Mouse (Mus musculus) cerebellum, adult 8-10 months (tissue): ENCODE measurements around the gene L3mbtl2.
A peak's percentile ranks its signal among the peaks of the same experiment; 100 is the strongest.
"Not testable (repeated sequence)": the region's sequence is repeated elsewhere in the genome, so short reads cannot be mapped to it uniquely, and the experiment has no call there.

Source experiments
- DNase-seq: peaks from one replicate; pipeline ENCODE4 v3.0.0; 2022

L3mbtl2 gene

DNA sequence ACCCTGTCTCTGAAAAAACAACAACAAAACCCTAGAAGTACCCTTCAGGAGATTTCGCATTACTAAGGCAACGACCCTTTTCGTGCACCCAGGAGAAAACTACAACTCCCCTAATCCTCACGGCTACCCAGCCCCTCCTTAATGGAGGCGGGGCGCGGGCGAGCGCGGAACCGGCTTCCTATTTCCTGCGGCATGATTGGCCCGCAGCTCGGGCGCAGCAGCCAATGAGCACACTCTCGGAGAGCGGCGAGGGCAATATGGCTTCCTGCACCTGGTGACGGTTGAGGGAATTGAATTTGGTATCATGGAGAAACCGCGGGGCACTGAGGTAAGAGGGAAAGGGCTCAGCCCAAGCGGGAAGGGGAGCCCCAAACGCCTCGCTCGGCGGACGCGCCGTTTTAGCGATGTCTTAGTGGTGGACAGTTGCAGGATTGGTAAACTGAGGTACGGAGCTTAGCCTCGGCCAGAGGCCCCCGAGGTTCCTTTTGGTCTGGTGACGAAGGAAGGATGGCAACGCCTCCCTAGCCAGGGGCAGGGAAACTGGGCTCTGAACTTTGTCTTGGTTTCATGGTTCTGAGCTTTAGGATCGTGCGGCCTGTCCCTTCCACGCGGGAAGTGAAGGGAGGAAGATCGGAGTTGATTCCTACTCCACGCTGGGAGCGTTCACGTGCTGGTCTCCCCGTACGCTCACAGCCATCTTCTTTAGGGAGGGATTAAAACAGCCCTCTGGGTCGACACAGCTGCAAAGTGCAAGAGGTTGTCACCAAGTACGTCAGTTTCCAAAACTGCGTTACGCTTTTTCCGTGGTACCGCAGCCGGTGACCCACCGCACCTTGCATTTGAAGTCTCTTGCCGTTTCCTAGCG is at the start of gene L3mbtl2:
L3mbtl2 (plus strand) TSS at position 193 of the 865 bp plus-strand sequence.
- peak; percentile 88 for DNase-seq

DNA sequence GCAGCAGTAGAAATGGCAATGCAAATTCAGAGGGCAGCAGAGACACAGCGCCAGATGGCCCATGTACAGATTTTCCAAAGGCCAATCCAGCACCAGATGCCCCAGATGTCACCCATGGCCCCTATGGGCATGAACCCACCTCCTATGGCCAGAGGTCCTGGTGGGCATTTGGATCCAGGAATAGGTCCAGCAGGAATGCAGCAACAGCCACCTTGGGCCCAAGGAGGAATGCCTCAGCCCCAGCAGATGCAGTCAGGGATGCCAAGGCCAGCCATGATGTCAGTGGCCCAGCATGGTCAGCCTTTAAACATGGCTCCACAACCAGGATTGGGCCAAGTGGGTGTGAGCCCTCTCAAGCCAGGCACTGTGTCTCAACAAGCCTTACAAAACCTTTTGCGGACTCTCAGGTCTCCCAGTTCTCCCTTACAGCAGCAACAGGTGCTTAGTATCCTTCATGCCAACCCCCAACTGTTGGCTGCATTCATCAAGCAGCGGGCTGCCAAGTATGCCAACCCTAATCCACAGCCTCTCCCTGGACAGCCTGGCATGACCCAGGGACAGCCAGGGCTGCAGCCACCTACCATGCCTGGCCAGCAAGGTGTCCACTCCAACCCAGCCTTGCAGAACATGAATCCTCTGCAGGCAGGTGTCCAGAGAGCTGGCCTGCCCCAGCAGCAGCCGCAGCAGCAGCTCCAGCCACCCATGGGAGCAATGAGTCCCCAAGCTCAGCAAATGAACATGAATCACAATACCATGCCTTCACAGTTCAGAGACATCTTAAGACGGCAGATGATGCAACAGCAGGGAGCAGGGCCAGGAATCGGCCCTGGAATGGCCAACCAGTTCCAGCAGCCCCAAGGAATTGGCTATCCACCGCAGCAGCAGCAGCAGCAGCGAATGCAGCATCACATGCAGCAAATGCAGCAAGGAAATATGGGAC is 13.9 kb upstream of the L3mbtl2 start:
- peak; percentile 52 for DNase-seq

DNA sequence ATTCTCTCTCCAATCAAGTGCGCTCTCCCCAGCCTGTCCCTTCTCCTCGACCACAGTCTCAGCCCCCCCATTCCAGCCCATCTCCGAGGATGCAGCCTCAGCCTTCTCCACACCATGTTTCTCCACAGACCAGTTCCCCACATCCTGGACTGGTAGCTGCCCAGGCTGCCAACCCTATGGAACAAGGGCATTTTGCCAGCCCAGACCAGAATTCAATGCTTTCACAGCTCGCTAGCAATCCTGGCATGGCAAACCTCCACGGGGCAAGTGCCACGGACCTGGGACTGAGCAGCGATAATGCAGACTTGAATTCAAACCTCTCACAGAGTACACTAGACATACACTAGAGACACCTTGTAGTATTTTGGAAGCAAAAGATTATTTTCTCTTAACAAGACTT is 13.1 kb upstream of the L3mbtl2 start:
- peak; percentile 75 for DNase-seq

DNA sequence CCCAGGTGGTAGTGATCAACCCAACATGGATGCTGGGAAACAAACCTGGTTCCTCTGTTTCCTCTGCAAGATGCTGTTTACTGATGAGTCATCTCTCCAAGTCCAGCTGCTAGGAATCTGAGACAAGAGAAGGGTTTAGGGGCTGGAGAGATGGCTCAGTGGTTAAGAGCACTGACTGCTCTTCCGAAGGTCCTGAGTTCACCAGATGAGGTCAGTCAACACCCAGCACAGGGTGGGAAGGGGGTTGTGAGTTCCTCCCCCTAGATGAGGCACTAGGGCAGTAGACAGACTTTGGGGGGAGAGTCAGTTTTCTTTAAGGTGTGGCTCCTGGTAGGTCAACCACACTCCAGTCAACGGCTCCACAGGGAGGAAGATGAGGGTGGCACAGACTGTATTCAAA is 2.0 kb upstream of the L3mbtl2 start:
- DNase-seq = no peak

DNA sequence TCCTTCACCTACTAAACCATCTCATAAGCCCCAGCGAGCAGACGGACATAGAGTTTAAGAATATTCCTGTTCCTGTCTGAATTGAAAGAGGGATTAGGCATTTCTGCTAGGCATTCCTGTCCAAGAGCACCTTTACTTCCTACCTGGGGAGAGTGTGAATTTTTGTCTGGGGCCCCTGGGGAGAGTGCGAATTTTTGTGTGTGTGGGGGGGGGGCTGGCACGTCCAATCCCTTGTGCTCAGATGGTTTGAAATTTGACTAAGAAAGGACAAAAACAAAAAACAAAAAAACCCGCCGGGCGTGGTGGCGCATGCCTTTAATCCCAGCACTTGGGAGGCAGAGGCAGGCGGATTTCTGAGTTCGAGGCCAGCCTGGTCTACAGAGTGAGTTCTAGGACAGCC is 408 bp upstream of the L3mbtl2 start:
- DNase-seq = no peak

DNA sequence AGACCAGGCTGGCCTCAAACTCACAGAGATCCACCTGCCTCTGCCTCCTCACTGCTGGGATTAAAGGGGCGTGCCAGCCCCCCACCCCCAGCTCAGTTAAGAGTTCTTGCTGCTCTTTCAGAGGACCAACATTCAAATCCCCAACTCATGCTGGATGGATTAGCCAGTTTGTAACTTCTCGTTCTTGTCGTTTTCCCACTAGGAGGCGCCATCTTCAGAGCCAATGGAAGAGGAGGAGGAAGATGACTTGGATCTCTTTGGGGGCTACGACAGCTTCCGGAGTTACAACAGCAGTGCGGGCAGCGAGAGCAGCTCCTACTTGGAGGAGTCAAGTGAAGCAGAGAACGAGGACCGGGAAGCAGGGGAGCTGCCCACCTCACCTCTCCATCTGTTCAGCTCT is 3.3 kb downstream of the L3mbtl2 start:
- no peak for DNase-seq

DNA sequence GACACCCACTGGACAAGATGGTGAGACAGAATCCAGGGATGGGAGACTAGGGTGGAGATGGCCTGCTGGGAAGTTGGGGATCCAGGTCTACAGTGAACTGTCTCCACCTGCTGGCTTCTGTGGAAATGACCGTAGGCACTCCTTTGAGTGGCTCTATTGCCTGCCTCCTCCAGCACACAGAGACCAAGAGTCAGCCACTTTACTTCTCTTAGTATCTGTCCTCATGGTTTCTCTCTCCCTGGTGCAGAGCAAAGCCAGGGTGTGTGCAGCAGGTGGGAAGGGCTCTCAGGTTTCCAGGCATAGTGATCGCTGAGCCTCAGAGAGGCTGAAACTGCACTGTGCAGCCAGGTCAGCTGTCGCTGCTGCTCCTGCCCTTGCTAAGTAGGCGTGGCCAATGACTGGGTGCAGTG is 6.5 kb downstream of the L3mbtl2 start:
- DNase-seq = no peak

DNA sequence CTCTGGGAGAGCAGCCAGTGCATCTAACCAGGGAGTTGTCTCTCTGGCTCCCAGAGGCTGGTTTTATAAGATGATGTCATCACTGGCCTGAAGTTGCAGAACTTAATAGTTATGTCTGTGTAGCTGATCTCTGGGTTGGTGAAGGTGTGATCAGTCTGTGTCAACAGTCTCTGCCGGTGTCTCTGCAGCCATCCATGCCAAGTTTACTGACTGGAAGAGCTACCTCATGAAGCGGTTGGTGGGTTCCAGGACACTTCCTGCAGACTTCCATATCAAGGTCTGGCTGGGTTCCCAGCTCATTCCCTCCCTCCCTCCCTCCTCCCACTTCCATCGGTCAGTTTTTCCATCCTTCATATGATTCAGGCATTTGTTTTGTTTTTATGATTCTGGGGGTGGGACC is 12.9 kb downstream of the L3mbtl2 start:
- DNase-seq = no peak

DNA sequence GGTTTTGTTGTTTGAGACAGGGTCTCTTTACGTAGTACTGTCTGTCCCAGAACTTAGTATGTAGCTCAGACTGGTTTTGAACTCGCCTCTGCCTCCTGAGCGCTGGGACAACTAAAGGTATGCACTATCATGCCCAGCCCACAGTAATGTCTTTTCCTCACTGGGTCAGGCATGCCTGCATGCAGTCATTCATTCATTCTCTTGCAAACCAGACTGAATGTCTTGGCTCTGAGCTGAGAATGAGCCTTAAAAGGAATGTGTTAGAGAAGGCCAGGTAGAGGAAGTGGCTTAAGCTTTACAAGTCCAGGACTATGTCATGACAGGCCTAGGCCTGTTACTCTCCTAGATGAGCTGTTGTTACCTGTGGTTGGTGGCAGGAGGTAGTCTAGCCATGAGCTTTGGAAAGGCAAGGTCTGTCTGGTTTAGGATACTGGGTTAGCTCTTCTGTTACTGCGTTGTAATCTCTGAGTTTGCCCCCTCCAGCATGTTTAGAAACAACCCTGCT is 16.7 kb downstream of the L3mbtl2 start:
- DNase-seq = no peak

DNA sequence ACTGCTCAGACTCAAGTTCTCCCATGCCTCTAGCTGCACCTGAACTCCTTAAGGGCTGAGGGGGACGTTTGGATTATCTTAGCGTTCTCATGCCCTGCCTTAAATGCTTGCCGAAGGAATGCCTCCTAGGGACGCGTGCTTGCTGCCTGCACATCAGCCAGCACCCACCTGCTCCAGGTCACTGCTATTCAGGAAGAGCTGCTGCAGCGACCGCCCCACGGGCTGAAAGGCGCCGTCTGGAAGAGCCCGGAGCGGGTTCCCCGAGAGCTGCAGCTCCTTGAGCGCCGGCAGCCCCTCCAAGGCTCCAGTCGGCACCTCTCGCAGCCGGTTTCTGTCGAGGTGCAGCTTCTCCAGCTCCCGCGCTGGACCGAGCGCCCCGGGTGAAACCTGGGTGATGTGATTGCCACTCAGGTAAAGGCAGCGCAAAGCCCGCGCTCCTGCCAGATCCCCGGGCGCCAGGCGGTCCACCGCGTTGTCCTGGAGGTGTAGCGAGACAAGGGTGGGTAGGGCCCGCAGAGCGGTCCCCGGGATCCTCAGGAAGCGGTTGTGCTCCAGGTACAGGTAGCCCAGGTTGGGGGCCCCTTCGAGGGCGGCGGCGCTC is 29.8 kb downstream of the L3mbtl2 start:
- DNase-seq = no peak

DNA sequence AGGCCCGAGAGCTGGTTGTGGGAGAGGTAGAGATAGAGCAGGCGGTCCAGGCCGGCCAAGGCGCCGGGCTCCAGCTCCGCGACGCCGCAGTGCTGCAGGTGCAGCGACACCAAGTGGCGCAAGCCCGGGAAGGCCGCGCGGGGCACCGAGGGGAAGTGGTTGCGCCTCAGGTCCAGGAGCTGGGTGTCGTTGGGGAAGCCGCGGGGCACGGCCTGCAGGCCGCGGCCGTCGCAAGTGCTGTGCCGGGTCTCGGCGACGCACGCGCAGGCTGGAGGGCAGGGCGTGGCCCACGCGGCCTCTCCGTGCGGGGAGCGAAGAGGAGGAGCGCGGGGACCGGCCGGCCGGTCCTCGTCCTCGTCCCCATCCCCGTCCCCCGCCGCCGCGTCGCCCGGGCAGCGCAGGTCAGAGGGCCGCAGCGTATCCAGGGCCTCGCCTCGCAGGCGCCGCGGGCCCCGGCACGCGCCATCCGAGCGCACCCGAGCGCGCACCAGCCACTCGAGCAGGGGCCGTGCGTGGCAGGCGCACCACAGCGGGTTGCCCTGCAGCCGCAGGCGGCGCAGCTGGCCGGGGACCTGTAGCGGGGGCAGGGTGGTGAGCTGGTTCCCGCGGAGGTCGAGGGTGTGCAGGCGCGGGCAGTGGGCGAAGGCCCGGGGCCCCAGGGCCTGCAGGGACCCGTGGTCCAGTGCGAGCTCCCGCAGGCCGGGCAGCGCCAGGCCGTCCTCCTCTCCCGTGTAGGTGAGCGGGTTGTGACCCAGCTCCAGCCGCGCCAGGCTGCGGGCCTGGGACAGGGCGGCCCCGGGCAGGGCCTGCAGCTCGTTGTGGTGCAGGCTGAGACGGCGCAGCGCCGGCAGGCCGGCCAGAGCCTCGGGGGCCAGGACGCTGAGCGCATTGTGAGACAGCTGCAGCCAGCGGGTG is 30.5 kb downstream of the L3mbtl2 start:
- peak; percentile 86 for DNase-seq

DNA sequence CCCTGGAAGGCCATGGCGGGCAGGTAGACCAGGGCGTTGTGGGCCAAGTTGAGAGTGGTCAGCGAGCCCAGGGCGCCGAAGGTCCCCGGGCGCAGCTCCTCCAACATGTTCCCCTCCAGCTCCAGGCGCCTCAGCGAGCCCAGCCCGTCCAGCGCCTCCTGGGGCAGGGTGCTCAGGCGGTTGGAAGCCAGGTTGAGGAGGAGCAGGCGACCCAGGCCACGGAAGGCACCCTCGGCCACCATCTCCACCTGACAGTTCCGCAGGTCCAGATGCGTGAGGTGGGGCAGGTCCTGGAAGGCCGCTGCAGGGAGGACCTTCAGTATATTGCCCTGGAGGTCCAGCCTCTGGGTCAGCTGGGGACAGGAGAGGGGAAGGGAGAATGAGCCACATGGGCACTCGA is 31.2 kb downstream of the L3mbtl2 start:
- no peak for DNase-seq

DNA sequence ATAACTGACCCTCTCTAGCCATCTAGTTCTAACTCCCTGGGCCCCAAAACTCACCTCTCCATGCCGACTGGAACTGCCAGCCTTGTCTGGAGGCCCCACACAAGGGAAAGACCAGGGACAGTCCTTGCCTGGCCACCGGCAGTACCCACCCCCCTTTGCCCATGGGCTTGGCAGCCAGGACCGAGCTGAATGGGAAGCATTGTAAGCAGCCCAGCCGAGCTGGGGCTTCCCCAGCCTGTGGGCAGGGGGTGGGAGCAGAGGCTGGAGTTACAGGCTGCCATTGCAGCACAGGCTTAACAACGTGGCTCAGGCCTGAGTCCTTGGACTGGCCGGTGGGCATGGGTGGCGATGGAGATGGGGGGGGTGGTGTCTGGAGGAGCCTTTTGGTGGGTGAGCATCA is 33.5 kb downstream of the L3mbtl2 start, which contains the start of gene Chadl:
Chadl (minus strand) TSS at position 113 of the 400 bp plus-strand sequence.
- peak; percentile 20 for DNase-seq

DNA sequence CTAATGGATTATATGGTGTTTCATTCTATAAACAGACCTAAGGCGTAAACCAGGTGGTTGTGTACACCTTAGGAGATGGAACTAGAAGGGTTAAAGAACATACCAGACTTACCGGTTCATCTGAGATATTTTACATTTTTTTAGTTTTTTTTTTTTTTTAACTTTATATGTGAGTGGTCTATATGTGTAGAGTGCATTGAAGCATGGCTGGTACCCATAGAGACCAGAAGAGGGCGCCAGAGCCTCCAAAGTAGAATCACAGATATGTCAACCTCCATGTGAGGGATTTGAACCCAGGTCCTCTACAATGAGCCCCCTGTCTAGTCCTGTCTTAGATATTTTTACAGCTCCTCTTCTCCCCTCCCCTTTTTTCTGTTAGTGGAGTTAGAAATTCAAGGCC is 34.2 kb downstream of the L3mbtl2 start:
- DNase-seq = peak; percentile 35

DNA sequence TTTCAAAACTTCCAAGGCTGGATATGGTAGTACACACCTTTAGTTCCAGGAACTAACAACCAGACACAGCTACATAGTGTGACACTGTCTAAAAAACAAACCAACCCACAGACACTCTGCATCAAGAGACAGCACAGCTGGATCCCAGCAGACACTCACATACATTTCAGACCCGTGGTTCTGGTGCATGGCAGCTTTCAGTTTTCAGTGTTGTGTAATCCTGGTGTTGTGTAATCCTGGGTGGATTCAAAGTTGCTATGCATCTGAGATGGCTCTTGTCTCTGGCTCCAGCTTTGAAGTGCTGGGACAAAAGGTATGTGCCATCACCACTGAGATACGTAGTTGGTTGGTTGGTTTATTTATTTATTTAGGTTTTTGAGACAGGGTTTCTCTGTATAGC is 34.8 kb downstream of the L3mbtl2 start:
- DNase-seq = no peak

DNA sequence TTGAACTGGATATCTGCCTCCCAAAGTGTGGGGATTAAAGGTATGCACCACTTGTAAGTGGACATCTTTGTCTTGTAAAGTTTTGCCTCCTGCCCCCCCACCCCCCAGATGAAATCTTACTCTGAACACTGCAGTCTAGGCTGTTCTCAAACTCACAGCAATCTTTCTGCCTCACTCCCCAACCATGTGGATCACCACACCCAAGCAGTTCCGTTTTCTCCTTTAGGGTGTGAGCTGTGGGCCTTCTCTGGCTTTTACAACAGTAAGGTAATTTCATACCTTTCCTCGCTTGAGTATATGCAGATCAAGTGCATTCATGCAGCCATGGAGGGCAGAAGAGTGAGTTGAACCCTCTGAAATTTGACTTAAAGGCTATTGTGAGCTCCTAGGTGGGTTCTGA is 36.5 kb downstream of the L3mbtl2 start:
- DNase-seq = no peak

DNA sequence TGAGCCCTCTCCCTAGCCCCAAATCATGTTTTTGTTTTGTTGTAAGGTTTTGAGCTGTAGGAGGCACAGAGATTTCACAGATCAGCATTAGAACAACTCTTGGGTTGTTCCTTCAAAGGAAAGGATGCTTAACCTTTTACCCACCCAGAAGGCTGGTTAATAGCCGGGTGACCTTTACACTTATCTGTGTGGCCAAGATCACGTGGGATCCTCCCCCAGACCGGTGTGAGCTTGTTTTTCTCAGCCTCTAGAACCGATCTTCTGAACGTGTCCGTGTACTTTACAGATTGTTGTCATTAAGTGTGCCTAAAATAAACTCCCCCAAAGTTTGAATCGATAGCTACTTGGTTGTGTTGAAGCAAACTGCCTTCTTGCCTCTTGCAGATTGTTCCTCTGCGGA is 36.9 kb downstream of the L3mbtl2 start:
- no peak for DNase-seq

DNA sequence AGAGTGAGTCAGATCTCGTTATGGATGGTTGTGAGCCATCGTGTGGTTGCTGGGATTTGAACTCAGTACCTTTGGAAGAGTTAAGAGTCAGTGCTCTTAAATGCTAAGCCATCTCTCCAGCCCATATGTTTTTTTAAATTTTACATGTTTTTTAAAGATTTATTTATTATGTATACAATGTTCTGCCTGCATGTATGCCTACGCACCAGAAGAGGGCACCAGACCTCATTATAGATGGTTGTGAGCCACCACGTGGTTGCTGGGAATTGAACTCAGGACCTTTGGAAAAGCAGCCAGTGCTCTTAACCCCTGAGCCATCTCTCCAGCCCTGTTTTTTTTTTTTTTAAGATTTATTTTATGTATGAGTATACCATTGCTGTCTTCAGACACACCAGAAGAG is 37.7 kb downstream of the L3mbtl2 start:
- DNase-seq = not testable (repeated sequence)

DNA sequence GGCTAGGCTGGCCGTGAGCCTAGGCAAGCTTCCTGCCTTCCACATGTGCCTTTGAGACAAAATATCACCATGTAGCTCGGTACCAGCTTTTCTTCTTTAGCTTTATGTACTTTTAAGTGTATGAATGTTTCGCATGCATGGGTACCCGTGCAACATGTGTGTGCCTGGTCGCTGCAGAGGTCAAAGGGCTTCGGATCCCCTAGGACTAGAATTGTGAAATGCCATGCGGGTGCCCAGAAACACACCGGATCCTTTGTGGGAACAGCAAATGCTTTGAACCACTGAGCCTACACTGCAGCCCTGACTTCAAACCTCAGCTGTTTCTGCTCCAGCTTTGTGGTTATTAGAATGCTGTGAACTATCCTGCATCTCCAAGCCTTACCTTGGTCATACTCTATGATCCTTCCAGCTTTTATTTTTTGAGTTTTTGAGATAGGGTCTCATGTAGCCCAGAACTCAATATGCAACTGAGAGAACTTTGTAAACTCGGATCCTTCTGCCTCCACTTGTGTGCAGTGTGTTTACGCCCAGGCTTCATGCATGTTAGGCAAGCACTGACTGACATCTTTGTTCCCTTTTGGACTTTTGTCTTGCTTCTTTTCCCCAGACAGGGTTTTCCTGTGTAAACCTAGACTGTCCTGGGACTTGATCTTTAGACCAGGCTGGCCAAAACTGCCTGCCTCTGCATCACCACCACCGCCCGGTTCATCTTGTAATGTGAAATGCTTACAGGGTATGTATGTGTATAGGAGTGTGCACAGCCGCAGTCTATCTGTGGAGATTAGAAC is 38.8 kb downstream of the L3mbtl2 start:
- DNase-seq = no peak

DNA sequence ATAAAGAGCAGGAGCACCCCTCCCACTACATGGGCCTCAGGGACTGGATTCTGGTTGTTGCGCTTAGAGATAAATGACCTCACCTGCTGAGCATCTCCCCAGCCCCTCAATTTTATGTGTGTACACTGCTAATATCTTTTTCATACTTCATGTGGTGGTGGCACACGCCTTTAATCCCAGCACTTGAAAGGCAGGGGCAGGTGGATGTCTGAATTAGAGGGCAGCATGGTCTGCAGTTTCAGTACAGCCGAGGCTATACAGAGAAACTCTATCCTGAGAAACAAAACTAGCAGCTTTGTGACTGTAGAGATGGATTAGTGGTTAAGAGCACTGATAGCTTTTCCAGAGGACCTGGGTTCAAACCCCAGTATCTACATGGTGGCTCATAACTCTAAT is 39.4 kb downstream of the L3mbtl2 start:
- no peak for DNase-seq

DNA sequence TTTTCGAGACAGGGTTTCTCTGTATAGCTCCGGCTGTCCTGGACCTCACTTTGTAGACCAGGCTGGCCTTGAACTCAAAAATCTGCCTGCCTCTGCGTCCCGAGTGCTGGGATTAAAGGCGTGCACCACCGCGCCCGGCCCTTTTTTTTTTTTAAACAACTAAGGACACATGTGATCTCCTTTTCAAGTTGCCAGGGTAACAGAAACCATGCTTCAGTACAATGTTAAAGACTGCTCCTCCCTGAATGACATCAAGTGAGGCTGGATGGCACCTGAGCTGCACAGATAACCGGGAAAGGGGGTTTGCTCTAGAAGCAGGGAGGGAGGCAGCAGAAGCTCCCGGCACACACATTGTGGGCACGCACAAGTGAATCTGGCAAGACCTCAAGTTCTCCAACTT is 45.3 kb downstream of the L3mbtl2 start:
- no peak for DNase-seq
